Mouse (Mus musculus): ENCODE measurements at regions not wholly inside any gene's neighbourhood (a gene's known extent, or its start where the extent isn't known, plus 50 kb on each side); places are given as distances from the start of the nearest gene placed in this dataset.

- H3K4me1 ChIP-seq (ENCODE audit: control insufficient read depth in 1 of 2, insufficient read depth in 2 of 2, low read length in 2 of 2): peaks cover 0 to 2% of the 10 kb centered on the region in 2 experiments; a peak in 1 of 4 replicates
- H3K27me3 ChIP-seq (ENCODE audit: control insufficient read depth in 1 of 2, insufficient read depth in 2 of 2, low read length in 2 of 2): no peaks in the 10 kb centered on the region
- DNase-seq (ENCODE audit: low read depth, low spot score): no peak
- no peaks in the 10 kb centered on the region for H3K79me2 ChIP-seq (ENCODE audit: control insufficient read depth, insufficient read depth, low read length, poor library complexity)
- H3K9me3 ChIP-seq (replicated peaks; ENCODE audit: insufficient read depth, low read length): no peaks in the 10 kb centered on the region
- no peak overlapping the region for H3K4me3 ChIP-seq (ENCODE audit: control insufficient read depth in 1 of 2, insufficient read depth in 1 of 2, low read depth in 2 of 2, low read length in 2 of 2)
- no peak overlapping the region for H3K9ac ChIP-seq (ENCODE audit: control insufficient read depth, low read depth, low read length, poor library complexity, severe bottlenecking)
- no peak overlapping the region for H3K27ac ChIP-seq (ENCODE audit: control insufficient read depth, low read depth, low read length)
- TF ChIP-seq MYC (IDR thresholded peaks at IDR 0.05; ENCODE audit: low read depth, low read length) (no peak), ELF1 (IDR thresholded peaks at IDR 0.05; ENCODE audit: low read depth, low read length) (no peak), MAFK (IDR thresholded peaks at IDR 0.05; ENCODE audit: borderline replicate concordance, low read depth, low read length) (no peak), KAT2A (conservative IDR thresholded peaks at IDR 0.05; ENCODE audit: low read depth, low read length) (no peak), CHD2 (IDR thresholded peaks at IDR 0.05; ENCODE audit: low read length) (no peak), MYB (IDR thresholded peaks at IDR 0.05; ENCODE audit: low read depth, low read length) (no peak), RCOR1 (IDR thresholded peaks at IDR 0.05; ENCODE audit: low read depth, low read length) (no peak), TBP (IDR thresholded peaks at IDR 0.05; ENCODE audit: low read depth, low read length) (no peak), TAL1 (IDR thresholded peaks at IDR 0.05; ENCODE audit: low read length) (no peak), USF1 (IDR thresholded peaks at IDR 0.05; ENCODE audit: low read depth, low read length) (no peak), BHLHE40 (IDR thresholded peaks at IDR 0.05; ENCODE audit: borderline replicate concordance, low read depth, low read length) (no peak), E2F4 (IDR thresholded peaks at IDR 0.05; ENCODE audit: borderline replicate concordance, low read depth, low read length) (no peak), MEF2A (IDR thresholded peaks at IDR 0.05; ENCODE audit: extremely low read depth, insufficient replicate concordance, low read depth, low read length, poor library complexity, severe bottlenecking) (no peak)
- peaks cover 0 to 2% of the 10 kb centered on the region in 2 experiments; a peak in 2 of 4 replicates for H3K36me3 ChIP-seq (ENCODE audit: control insufficient read depth in 1 of 2, insufficient read depth in 2 of 2, low read length in 2 of 2)
These were observed 251.4 kb upstream of the Tbl1xr1 start for GRCm38 (mm10) chr3:21824913-21825610.

GRCm38 (mm10) chr3:21827656-21828055, 248.8 kb upstream of the Tbl1xr1 start:
- Histone ChIP-seq H3K27me3 (ENCODE audit: control insufficient read depth in 1 of 2, insufficient read depth in 2 of 2, low read length in 2 of 2) (no peaks in the 10 kb centered on the region), H3K36me3 (ENCODE audit: control insufficient read depth in 1 of 2, insufficient read depth in 2 of 2, low read length in 2 of 2) (no peaks in the 10 kb centered on the region), H3K4me1 (ENCODE audit: control insufficient read depth in 1 of 2, insufficient read depth in 2 of 2, low read length in 2 of 2) (no peaks in the 10 kb centered on the region; a peak in 1 of 4 replicates), H3K9me3 (replicated peaks; ENCODE audit: insufficient read depth, low read length) (no peaks in the 10 kb centered on the region), H3K4me3 (ENCODE audit: control insufficient read depth in 1 of 2, insufficient read depth in 1 of 2, low read depth in 2 of 2, low read length in 2 of 2) (no peak overlapping the region), H3K9ac (ENCODE audit: control insufficient read depth, low read depth, low read length, poor library complexity, severe bottlenecking) (no peak overlapping the region), H3K27ac (ENCODE audit: control insufficient read depth, low read depth, low read length) (no peak overlapping the region), H3K79me2 (ENCODE audit: control insufficient read depth, insufficient read depth, low read length, poor library complexity) (no peaks in the 10 kb centered on the region)
- TF ChIP-seq USF2 (IDR thresholded peaks at IDR 0.05; ENCODE audit: borderline replicate concordance in 1 of 2, insufficient read depth in 1 of 2, low read depth in 1 of 2, low read length in 2 of 2) (no peak), NELFE (IDR thresholded peaks at IDR 0.05; ENCODE audit: low read depth, low read length) (no peak), MAX (IDR thresholded peaks at IDR 0.05; ENCODE audit: low read length) (no peak), ZMIZ1 (IDR thresholded peaks at IDR 0.05; ENCODE audit: low read depth, low read length) (no peak), JUND (IDR thresholded peaks at IDR 0.05; ENCODE audit: low read depth, low read length) (no peak), MYB (IDR thresholded peaks at IDR 0.05; ENCODE audit: low read depth, low read length) (no peak), ZC3H11A (IDR thresholded peaks at IDR 0.05; ENCODE audit: low read depth, low read length) (no peak), TCF12 (IDR thresholded peaks at IDR 0.05; ENCODE audit: low read depth, low read length) (no peak)
- no peak for DNase-seq (ENCODE audit: low read depth, low spot score)

Data from MEL (cell line).